Mouse (Mus musculus): ENCODE data around the gene Galntl6. TPM values are rescaled to one million over a fixed set of nuclear protein-coding genes. Genes with fewer than 3 reads are reported as not detected.

The Galntl6 gene
- polyA plus RNA-seq, 1 experiment from 2014 or later = 0.35 TPM

- WGBS = 63% methylated on average over 1 of the region's 1 CpGs
- Histone ChIP-seq H3K4me1 (no peaks in the 10 kb centered on the region), H3K4me2 (no peak overlapping the region), H3K9ac (no peak overlapping the region), H3K36me3 (no peaks in the 10 kb centered on the region), H3K9me3 (no peaks in the 10 kb centered on the region), H3K27me3 (no peaks in the 10 kb centered on the region), H3K4me3 (no peak overlapping the region), H3K27ac (no peak overlapping the region)
- no peak for ATAC-seq (ENCODE audit: insufficient number of reproducible peaks, low FRiP score, low TSS enrichment, low read depth)
These were observed 494.9 kb downstream of the Galntl6 start for GRCm38 (mm10) chr8:58417551-58417950.

GRCm38 (mm10) chr8:58396500-58396899 is 515.9 kb downstream of the Galntl6 start:
- Histone ChIP-seq H3K4me3 (no peak overlapping the region), H3K27ac (no peak overlapping the region), H3K9ac (no peak overlapping the region), H3K36me3 (no peaks in the 10 kb centered on the region), H3K4me1 (no peaks in the 10 kb centered on the region), H3K9me3 (no peaks in the 10 kb centered on the region), H3K27me3 (no peaks in the 10 kb centered on the region), H3K4me2 (no peak overlapping the region)
- 36% methylated on average over 3 of the region's 3 CpGs for WGBS
- ATAC-seq (ENCODE audit: insufficient number of reproducible peaks, low FRiP score, low TSS enrichment, low read depth) = no peak

- WGBS = 26% methylated on average over 1 of the region's 1 CpGs
These were observed 516.6 kb downstream of the Galntl6 start for GRCm38 (mm10) chr8:58395879-58396278.

GRCm38 (mm10) chr8:58372389-58372788 is 540.1 kb downstream of the Galntl6 start:
- H3K27ac ChIP-seq = no peak overlapping the region
- no peaks in the 10 kb centered on the region for H3K27me3 ChIP-seq
- 45% methylated on average over 2 of the region's 2 CpGs for WGBS
- H3K4me3 ChIP-seq = no peak overlapping the region
- no peak for ATAC-seq (ENCODE audit: insufficient number of reproducible peaks, low FRiP score, low TSS enrichment, low read depth)
- H3K36me3 ChIP-seq = no peaks in the 10 kb centered on the region
- H3K4me2 ChIP-seq = no peak overlapping the region
- no peak overlapping the region for H3K9ac ChIP-seq
- H3K4me1 ChIP-seq = no peaks in the 10 kb centered on the region
- H3K9me3 ChIP-seq = no peaks in the 10 kb centered on the region

More at GRCm38 (mm10) chr8:58395879-58396278, 516.6 kb downstream of the Galntl6 start:
- H3K4me3 ChIP-seq = no peak overlapping the region
- H3K36me3 ChIP-seq = no peaks in the 10 kb centered on the region
- no peak overlapping the region for H3K4me2 ChIP-seq
- no peak overlapping the region for H3K27ac ChIP-seq
- no peaks in the 10 kb centered on the region for H3K4me1 ChIP-seq
- no peaks in the 10 kb centered on the region for H3K27me3 ChIP-seq
- ATAC-seq (ENCODE audit: insufficient number of reproducible peaks, low FRiP score, low TSS enrichment, low read depth) = no peak
- H3K9ac ChIP-seq = no peak overlapping the region
- no peaks in the 10 kb centered on the region for H3K9me3 ChIP-seq

GRCm38 (mm10) chr8:58371979-58372378 is 540.5 kb downstream of the Galntl6 start:
- H3K4me1 ChIP-seq = no peaks in the 10 kb centered on the region
- H3K4me3 ChIP-seq = no peak overlapping the region
- 88% methylated on average over 10 of the region's 10 CpGs for WGBS
- no peaks in the 10 kb centered on the region for H3K9me3 ChIP-seq
- H3K4me2 ChIP-seq = no peak overlapping the region
- ATAC-seq (ENCODE audit: insufficient number of reproducible peaks, low FRiP score, low TSS enrichment, low read depth) = no peak
- no peaks in the 10 kb centered on the region for H3K27me3 ChIP-seq
- no peaks in the 10 kb centered on the region for H3K36me3 ChIP-seq
- H3K9ac ChIP-seq = no peak overlapping the region
- H3K27ac ChIP-seq = no peak overlapping the region

- 78% methylated on average over 1 of the region's 1 CpGs for WGBS
- ATAC-seq (ENCODE audit: insufficient number of reproducible peaks, low FRiP score, low TSS enrichment, low read depth) = no peak
- H3K9ac ChIP-seq = no peak overlapping the region
These were observed 581.3 kb downstream of the Galntl6 start for GRCm38 (mm10) chr8:58331151-58331550.

GRCm38 (mm10) chr8:58313482-58313881 is 599.0 kb downstream of the Galntl6 start:
- no peak overlapping the region for H3K9ac ChIP-seq
- 73% methylated on average over 2 of the region's 2 CpGs for WGBS
- H3K4me2 ChIP-seq = no peak overlapping the region
- no peak for ATAC-seq (ENCODE audit: insufficient number of reproducible peaks, low FRiP score, low TSS enrichment, low read depth)
- H3K9me3 ChIP-seq = no peaks in the 10 kb centered on the region
- H3K27me3 ChIP-seq = no peaks in the 10 kb centered on the region
- no peak overlapping the region for H3K4me3 ChIP-seq
- no peaks in the 10 kb centered on the region for H3K36me3 ChIP-seq
- no peaks in the 10 kb centered on the region for H3K4me1 ChIP-seq
- no peak overlapping the region for H3K27ac ChIP-seq

More at GRCm38 (mm10) chr8:58331151-58331550, 581.3 kb downstream of the Galntl6 start:
- Histone ChIP-seq H3K4me2 (no peak overlapping the region), H3K27ac (no peak overlapping the region), H3K4me1 (no peaks in the 10 kb centered on the region), H3K4me3 (no peak overlapping the region), H3K36me3 (no peaks in the 10 kb centered on the region), H3K27me3 (no peaks in the 10 kb centered on the region), H3K9me3 (no peaks in the 10 kb centered on the region)

GRCm38 (mm10) chr8:58291487-58291886 is 621.0 kb downstream of the Galntl6 start:
- Histone ChIP-seq H3K9ac (no peak overlapping the region), H3K4me3 (no peak overlapping the region), H3K27ac (no peak overlapping the region), H3K4me2 (no peak overlapping the region), H3K4me1 (no peaks in the 10 kb centered on the region), H3K36me3 (no peaks in the 10 kb centered on the region), H3K27me3 (no peaks in the 10 kb centered on the region), H3K9me3 (no peaks in the 10 kb centered on the region)
- 53% methylated on average over 4 of the region's 4 CpGs for WGBS
- ATAC-seq (ENCODE audit: insufficient number of reproducible peaks, low FRiP score, low TSS enrichment, low read depth) = no peak

GRCm38 (mm10) chr8:58290080-58290479 is 622.4 kb downstream of the Galntl6 start:
- Histone ChIP-seq H3K36me3 (no peaks in the 10 kb centered on the region), H3K27me3 (no peaks in the 10 kb centered on the region), H3K9ac (no peak overlapping the region), H3K27ac (no peak overlapping the region), H3K4me1 (no peaks in the 10 kb centered on the region), H3K9me3 (no peaks in the 10 kb centered on the region), H3K4me2 (no peak overlapping the region), H3K4me3 (no peak overlapping the region)
- ATAC-seq (ENCODE audit: insufficient number of reproducible peaks, low FRiP score, low TSS enrichment, low read depth) = no peak

GRCm38 (mm10) chr8:58265485-58265884 is 647.0 kb downstream of the Galntl6 start:
- no peak for ATAC-seq (ENCODE audit: insufficient number of reproducible peaks, low FRiP score, low TSS enrichment, low read depth)
- Histone ChIP-seq H3K4me2 (no peak overlapping the region), H3K4me3 (no peak overlapping the region), H3K9me3 (no peaks in the 10 kb centered on the region), H3K4me1 (no peaks in the 10 kb centered on the region), H3K27ac (no peak overlapping the region), H3K36me3 (no peaks in the 10 kb centered on the region), H3K27me3 (no peaks in the 10 kb centered on the region), H3K9ac (no peak overlapping the region)
- WGBS = 83% methylated on average over 2 of the region's 2 CpGs

- 70% methylated on average over 2 of the region's 2 CpGs for WGBS
- Histone ChIP-seq H3K27me3 (no peaks in the 10 kb centered on the region), H3K4me2 (no peak overlapping the region), H3K4me3 (no peak overlapping the region), H3K9me3 (no peaks in the 10 kb centered on the region), H3K27ac (no peak overlapping the region), H3K4me1 (no peaks in the 10 kb centered on the region), H3K9ac (no peak overlapping the region), H3K36me3 (no peaks in the 10 kb centered on the region)
- no peak for ATAC-seq (ENCODE audit: insufficient number of reproducible peaks, low FRiP score, low TSS enrichment, low read depth)
These were observed 653.7 kb downstream of the Galntl6 start for GRCm38 (mm10) chr8:58258577-58259315.

GRCm38 (mm10) chr8:58253620-58254019 is 658.8 kb downstream of the Galntl6 start:
- Histone ChIP-seq H3K4me2 (no peak overlapping the region), H3K4me1 (no peaks in the 10 kb centered on the region), H3K4me3 (no peak overlapping the region), H3K27me3 (no peaks in the 10 kb centered on the region), H3K9me3 (no peaks in the 10 kb centered on the region), H3K27ac (no peak overlapping the region), H3K36me3 (no peaks in the 10 kb centered on the region), H3K9ac (no peak overlapping the region)
- WGBS = 71% methylated on average over 1 of the region's 1 CpGs
- no peak for ATAC-seq (ENCODE audit: insufficient number of reproducible peaks, low FRiP score, low TSS enrichment, low read depth)

- ATAC-seq (ENCODE audit: insufficient number of reproducible peaks, low FRiP score, low TSS enrichment, low read depth) = no peak
- no peak overlapping the region for H3K4me3 ChIP-seq
- H3K9ac ChIP-seq = no peak overlapping the region
- H3K27me3 ChIP-seq = no peaks in the 10 kb centered on the region
- H3K27ac ChIP-seq = no peak overlapping the region
- 88% methylated on average over 3 of the region's 3 CpGs for WGBS
- H3K36me3 ChIP-seq = no peaks in the 10 kb centered on the region
- H3K9me3 ChIP-seq = no peaks in the 10 kb centered on the region
- H3K4me2 ChIP-seq = no peak overlapping the region
- H3K4me1 ChIP-seq = no peaks in the 10 kb centered on the region
These were observed 667.6 kb downstream of the Galntl6 start for GRCm38 (mm10) chr8:58244830-58245229.

Data from limb, embryonic 15.5 days (tissue).